Mouse (Mus musculus): ENCODE data around the gene Fntb.

Gene Fntb

GRCm38 (mm10) chr12:76765354-76765851 is at the start of gene Fntb, which contains the start of gene Churc1:
TSS of gene Fntb (plus strand) at chr12:76765589.
TSS of gene Churc1 (plus strand) at chr12:76765538.
- peak; percentile 92 to 96 for DNase-seq (ENCODE audit: low read depth in 2 of 2, low spot score in 2 of 2)

GRCm38 (mm10) chr12:76718384-76718783 is 47.0 kb upstream of the Fntb start:
- no peak for DNase-seq (ENCODE audit: low read depth in 2 of 2, low spot score in 2 of 2)

- DNase-seq (ENCODE audit: low read depth in 2 of 2, low spot score in 2 of 2): no peak
These were observed 44.8 kb upstream of the Fntb start for GRCm38 (mm10) chr12:76720572-76720971.

GRCm38 (mm10) chr12:76722026-76722425 is 43.4 kb upstream of the Fntb start:
- no peak for DNase-seq (ENCODE audit: low read depth in 2 of 2, low spot score in 2 of 2)

GRCm38 (mm10) chr12:76727955-76728354 is 37.4 kb upstream of the Fntb start:
- DNase-seq (ENCODE audit: low read depth in 2 of 2, low spot score in 2 of 2): no peak

- no peak for DNase-seq (ENCODE audit: low read depth in 2 of 2, low spot score in 2 of 2)
These were observed 14.4 kb upstream of the Fntb start for GRCm38 (mm10) chr12:76750866-76751459.

- DNase-seq (ENCODE audit: low read depth in 2 of 2, low spot score in 2 of 2): peak; percentile 39 to 60
These were observed 12.6 kb upstream of the Fntb start for GRCm38 (mm10) chr12:76752652-76753318.

- DNase-seq (ENCODE audit: low read depth in 2 of 2, low spot score in 2 of 2): no peak
These were observed 677 bp downstream of the Fntb start for GRCm38 (mm10) chr12:76765901-76766630.

- DNase-seq (ENCODE audit: low read depth in 2 of 2, low spot score in 2 of 2): no peak
These were observed 5.6 kb downstream of the Fntb start for GRCm38 (mm10) chr12:76770841-76771500.

- no peak for DNase-seq (ENCODE audit: low read depth in 2 of 2, low spot score in 2 of 2)
These were observed 6.2 kb downstream of the Fntb start for GRCm38 (mm10) chr12:76771540-76771939.

GRCm38 (mm10) chr12:76774652-76775051 is 9.3 kb downstream of the Fntb start:
- DNase-seq (ENCODE audit: low read depth in 2 of 2, low spot score in 2 of 2): no peak

- no peak for DNase-seq (ENCODE audit: low read depth in 2 of 2, low spot score in 2 of 2)
These were observed 9.7 kb downstream of the Fntb start for GRCm38 (mm10) chr12:76775132-76775531.

GRCm38 (mm10) chr12:76776898-76777297 is 11.5 kb downstream of the Fntb start:
- DNase-seq (ENCODE audit: low read depth in 2 of 2, low spot score in 2 of 2): no peak

- no peak for DNase-seq (ENCODE audit: low read depth in 2 of 2, low spot score in 2 of 2)
These were observed 12.5 kb downstream of the Fntb start for GRCm38 (mm10) chr12:76777845-76778244.

- peak; percentile 10 to 37 for DNase-seq (ENCODE audit: low read depth in 2 of 2, low spot score in 2 of 2)
These were observed 13.1 kb downstream of the Fntb start for GRCm38 (mm10) chr12:76778305-76779083.

GRCm38 (mm10) chr12:76779951-76780350 is 14.6 kb downstream of the Fntb start:
- DNase-seq (ENCODE audit: low read depth in 2 of 2, low spot score in 2 of 2): no peak

GRCm38 (mm10) chr12:76780639-76781468 is 15.5 kb downstream of the Fntb start:
- no peak for DNase-seq (ENCODE audit: low read depth in 2 of 2, low spot score in 2 of 2)

GRCm38 (mm10) chr12:76784056-76784619 is 18.7 kb downstream of the Fntb start:
- DNase-seq (ENCODE audit: low read depth in 2 of 2, low spot score in 2 of 2): no peak

GRCm38 (mm10) chr12:76790446-76791084 is 25.2 kb downstream of the Fntb start:
- DNase-seq (ENCODE audit: low read depth in 2 of 2, low spot score in 2 of 2): no peak

All from CD8-positive naive resting alpha-beta T cell, adult 2 months (primary cell).